Mouse (Mus musculus): Measurements from ENCODE around the gene Kalrn. TPM values are rescaled to one million over a fixed set of nuclear protein-coding genes. Genes with fewer than 3 reads are reported as not detected.

Kalrn gene
- total RNA-seq, 2 experiments from 2014 or later = 0.94 TPM; not detected in 1

- no peak for ATAC-seq (replicated peaks; ENCODE audit: low FRiP score, poor library complexity, severe bottlenecking)
These were observed 197.0 kb downstream of the Kalrn start for GRCm38 (mm10) chr16:34376166-34376857.

- ATAC-seq (replicated peaks; ENCODE audit: low FRiP score, poor library complexity, severe bottlenecking) = no peak
These were observed 199.8 kb downstream of the Kalrn start for GRCm38 (mm10) chr16:34373519-34373918.

GRCm38 (mm10) chr16:34372103-34372741 is 201.1 kb downstream of the Kalrn start:
- ATAC-seq (replicated peaks; ENCODE audit: low FRiP score, poor library complexity, severe bottlenecking) = no peak

- no peak for ATAC-seq (replicated peaks; ENCODE audit: low FRiP score, poor library complexity, severe bottlenecking)
These were observed 214.1 kb downstream of the Kalrn start for GRCm38 (mm10) chr16:34359206-34359605.

- ATAC-seq (replicated peaks; ENCODE audit: low FRiP score, poor library complexity, severe bottlenecking) = no peak
These were observed 217.8 kb downstream of the Kalrn start for GRCm38 (mm10) chr16:34355547-34355946.

- ATAC-seq (replicated peaks; ENCODE audit: low FRiP score, poor library complexity, severe bottlenecking) = no peak
These were observed 219.3 kb downstream of the Kalrn start for GRCm38 (mm10) chr16:34354042-34354441.

- no peak for ATAC-seq (replicated peaks; ENCODE audit: low FRiP score, poor library complexity, severe bottlenecking)
These were observed 220.6 kb downstream of the Kalrn start for GRCm38 (mm10) chr16:34352747-34353146.

- no peak for ATAC-seq (replicated peaks; ENCODE audit: low FRiP score, poor library complexity, severe bottlenecking)
These were observed 221.7 kb downstream of the Kalrn start for GRCm38 (mm10) chr16:34351575-34352150.

GRCm38 (mm10) chr16:34347574-34347973 is 225.8 kb downstream of the Kalrn start:
- ATAC-seq (replicated peaks; ENCODE audit: low FRiP score, poor library complexity, severe bottlenecking) = no peak

- no peak for ATAC-seq (replicated peaks; ENCODE audit: low FRiP score, poor library complexity, severe bottlenecking)
These were observed 228.1 kb downstream of the Kalrn start for GRCm38 (mm10) chr16:34344895-34345876.

- no peak for ATAC-seq (replicated peaks; ENCODE audit: low FRiP score, poor library complexity, severe bottlenecking)
These were observed 229.4 kb downstream of the Kalrn start for GRCm38 (mm10) chr16:34343968-34344367.

GRCm38 (mm10) chr16:34343161-34343560 is 230.2 kb downstream of the Kalrn start:
- ATAC-seq (replicated peaks; ENCODE audit: low FRiP score, poor library complexity, severe bottlenecking) = no peak

- no peak for ATAC-seq (replicated peaks; ENCODE audit: low FRiP score, poor library complexity, severe bottlenecking)
These were observed 230.8 kb downstream of the Kalrn start for GRCm38 (mm10) chr16:34342369-34343160.

GRCm38 (mm10) chr16:34334919-34335318 is 238.4 kb downstream of the Kalrn start:
- ATAC-seq (replicated peaks; ENCODE audit: low FRiP score, poor library complexity, severe bottlenecking) = no peak

GRCm38 (mm10) chr16:34331630-34332029 is 241.7 kb downstream of the Kalrn start:
- no peak for ATAC-seq (replicated peaks; ENCODE audit: low FRiP score, poor library complexity, severe bottlenecking)

- no peak for ATAC-seq (replicated peaks; ENCODE audit: low FRiP score, poor library complexity, severe bottlenecking)
These were observed 243.5 kb downstream of the Kalrn start for GRCm38 (mm10) chr16:34329876-34330275.

- no peak for ATAC-seq (replicated peaks; ENCODE audit: low FRiP score, poor library complexity, severe bottlenecking)
These were observed 243.9 kb downstream of the Kalrn start for GRCm38 (mm10) chr16:34329431-34329873.

- no peak for ATAC-seq (replicated peaks; ENCODE audit: low FRiP score, poor library complexity, severe bottlenecking)
These were observed 245.4 kb downstream of the Kalrn start for GRCm38 (mm10) chr16:34327890-34328289.

- no peak for ATAC-seq (replicated peaks; ENCODE audit: low FRiP score, poor library complexity, severe bottlenecking)
These were observed 247.5 kb downstream of the Kalrn start for GRCm38 (mm10) chr16:34325869-34326268.
